Mouse (Mus musculus) intestine, postnatal 0 days (tissue): ENCODE data around the gene Esr2. TPM values are rescaled to one million over a fixed set of nuclear protein-coding genes. Genes with fewer than 3 reads are reported as not detected.

Experiments used
- ATAC-seq: fragments of 200-750 bp; cut with Nextera tagmentation; 2 replicates; pipeline ENCODE4 v1.8.0; 2017; ENCODE audit warnings: mild to moderate bottlenecking, moderate TSS enrichment, moderate library complexity
- H3K27ac ChIP-seq: fragments of 300-500 bp; sonication (generic); 2 replicates; pipeline ENCODE4 v1.5.1; 2014; ENCODE audit warnings: mild to moderate bottlenecking, low read depth, low read length, moderate library complexity
- H3K27me3 ChIP-seq: fragments of 300-500 bp; sonication (generic); replicated peaks from 2 replicates; pipeline ENCODE4 v1.6.1; 2014; ENCODE audit warnings: low read length, mixed read lengths; ENCODE audit not compliant: control insufficient read depth, insufficient read depth
- H3K36me3 ChIP-seq: fragments of 300-500 bp; sonication (generic); 2 replicates; pipeline ENCODE4 v1.6.1; 2014; ENCODE audit warnings: mild to moderate bottlenecking, moderate library complexity; ENCODE audit not compliant: control insufficient read depth, insufficient read depth
- H3K4me1 ChIP-seq: fragments of 300-500 bp; sonication (generic); replicated peaks from 2 replicates; pipeline ENCODE4 v1.6.1; 2014; ENCODE audit warnings: antibody characterized with exemption, low read length, mixed read lengths; ENCODE audit not compliant: control insufficient read depth, insufficient read depth
- H3K4me2 ChIP-seq: fragments of 300-500 bp; sonication (generic); replicated peaks from 2 replicates; pipeline ENCODE4 v1.6.1; 2014; ENCODE audit warnings: low read depth, mild to moderate bottlenecking, moderate library complexity
- H3K4me3 ChIP-seq: fragments of 300-500 bp; sonication (generic); 2 replicates; pipeline ENCODE4 v1.5.1; 2014; ENCODE audit warnings: low read depth, low read length
- H3K9ac ChIP-seq: fragments of 300-500 bp; sonication (generic); 2 replicates; pipeline ENCODE4 v1.6.1; 2014; ENCODE audit warnings: mild to moderate bottlenecking, low read depth, low read length
- H3K9me3 ChIP-seq: fragments of 300-500 bp; sonication (generic); 2 replicates; pipeline ENCODE4 v1.6.1; 2016; ENCODE audit warnings: mixed run types; ENCODE audit not compliant: control insufficient read depth
- CTCF ChIP-seq: sonication (generic); IDR thresholded peaks from 2 replicates; pipeline ENCODE4 v1.5.1; 2016; ENCODE audit warnings: low read depth, mild to moderate bottlenecking, control low read depth, antibody characterized with exemption, moderate library complexity
- WGBS: fragments of 180-500 bp; shearing (Covaris S2); extraction: QIAGEN DNeasy Blood & Tissue Kit; methylation state at CpG from one replicate; pipeline ENCODE4 v1.1.7; 2014; 5-methylcytosine and 5-hydroxymethylcytosine counted together
- polyA plus RNA-seq: library from polyadenylated mRNA; unstranded; fragments of >200 nt; fragmentation: Nextera tagmentation; extraction: Ambion mirVana; gene quantifications from 2 replicates; pipeline ENCODE4 v1.2.1, GENCODE M21; 2015

Gene Esr2
- polyA plus RNA-seq, 1 experiment from 2014 or later = not detected

DNA sequence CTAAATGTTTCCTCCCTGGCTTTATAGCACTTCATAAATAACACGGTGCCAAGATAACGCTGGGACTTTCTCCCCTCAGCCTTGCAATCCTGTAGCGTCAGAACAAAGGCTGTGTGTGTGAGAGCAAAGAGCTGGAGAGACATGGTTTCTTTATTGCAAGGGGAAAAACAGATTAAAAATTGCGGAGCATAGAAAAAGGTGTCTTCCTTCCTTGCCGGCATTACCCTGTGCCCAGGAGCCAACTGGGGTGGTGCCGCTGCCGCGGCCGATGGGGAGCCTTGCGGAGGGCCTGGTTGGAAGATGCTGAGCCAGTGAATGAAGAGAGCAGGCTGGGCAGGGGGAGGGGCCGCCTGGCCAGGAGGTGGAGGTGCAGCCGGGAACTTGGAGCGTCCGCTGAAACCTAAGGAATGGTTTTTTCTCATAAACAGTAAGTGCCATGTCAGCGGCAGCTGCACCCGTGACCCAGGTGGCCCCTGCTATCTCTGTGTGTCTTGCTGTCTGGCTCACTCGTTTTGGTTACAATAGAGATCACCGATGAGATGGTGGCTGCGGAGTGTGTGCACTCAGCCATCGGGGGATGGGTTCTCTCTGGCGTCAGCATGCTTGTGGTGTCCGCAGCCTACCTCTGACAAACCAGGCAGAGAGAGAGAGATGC is 95.4 kb downstream of the Esr2 start:
- 12% methylated on average over 22 of the region's 22 CpGs for WGBS
- Histone ChIP-seq H3K27ac (peak overlapping the region; percentile 94), H3K4me3 (peak overlapping the region; percentile 38), H3K27me3 (no peaks in the 10 kb centered on the region), H3K36me3 (no peaks in the 10 kb centered on the region), H3K4me1 (0 out of 2 replicates have a peak, but pooled peaks cover 11% of the 10 kb centered on the region), H3K4me2 (peak overlapping the region; percentile 65), H3K9ac (peak overlapping the region; percentile 43; the same call in 1 of the 2 replicates), H3K9me3 (no peaks in the 10 kb centered on the region)
- TF ChIP-seq CTCF = no peak
- ATAC-seq = peak; percentile 92

DNA sequence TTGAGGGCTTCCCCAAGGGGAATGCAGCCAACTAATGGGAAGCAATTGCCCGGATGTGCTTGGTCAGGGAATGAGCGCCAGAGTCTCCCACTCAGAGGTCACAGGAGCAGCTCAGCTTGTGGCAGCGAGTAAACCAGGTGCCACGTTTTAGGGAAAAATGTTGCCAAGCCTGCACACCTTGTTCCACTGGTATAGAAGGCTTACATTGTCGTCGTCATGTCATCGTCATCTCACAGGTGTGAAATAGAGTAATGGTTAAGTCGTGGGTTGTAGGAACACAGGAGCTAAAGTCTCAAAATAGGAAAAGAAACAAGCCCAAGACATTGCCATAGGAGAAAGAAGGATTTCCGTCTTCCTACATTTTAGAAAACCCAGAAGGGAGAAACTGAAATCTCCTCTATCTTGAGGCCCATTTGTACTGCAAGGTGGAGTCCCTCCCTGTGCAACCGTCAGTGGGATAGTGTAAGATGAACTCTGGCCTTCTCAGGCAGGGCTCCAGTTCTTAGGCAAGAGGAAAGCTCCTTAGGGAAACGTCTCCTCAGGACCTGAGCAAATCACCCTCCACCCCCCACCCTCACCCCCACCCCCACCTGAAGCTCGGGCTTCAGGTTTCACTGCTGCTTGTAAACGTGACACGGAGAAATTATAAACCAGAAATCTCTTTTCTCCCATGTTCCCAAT is 96.0 kb downstream of the Esr2 start:
- TF ChIP-seq CTCF = no peak
- 0 out of 2 replicates have a peak, but pooled peaks cover 9% of the 10 kb centered on the region for H3K4me1 ChIP-seq
- no peak overlapping the region for H3K9ac ChIP-seq
- peak; percentile 69 for ATAC-seq
- H3K36me3 ChIP-seq = peaks cover 1% of the 10 kb centered on the region; the same call in 1 of the 2 replicates
- H3K4me2 ChIP-seq = peak overlapping the region; percentile 65
- 0 out of 2 replicates have a peak overlapping the region, but pooled peaks have one; percentile 38 for H3K4me3 ChIP-seq
- peak overlapping the region; percentile 94 for H3K27ac ChIP-seq
- H3K27me3 ChIP-seq = no peaks in the 10 kb centered on the region
- WGBS = 24% methylated on average over 14 of the region's 14 CpGs
- no peaks in the 10 kb centered on the region for H3K9me3 ChIP-seq

DNA sequence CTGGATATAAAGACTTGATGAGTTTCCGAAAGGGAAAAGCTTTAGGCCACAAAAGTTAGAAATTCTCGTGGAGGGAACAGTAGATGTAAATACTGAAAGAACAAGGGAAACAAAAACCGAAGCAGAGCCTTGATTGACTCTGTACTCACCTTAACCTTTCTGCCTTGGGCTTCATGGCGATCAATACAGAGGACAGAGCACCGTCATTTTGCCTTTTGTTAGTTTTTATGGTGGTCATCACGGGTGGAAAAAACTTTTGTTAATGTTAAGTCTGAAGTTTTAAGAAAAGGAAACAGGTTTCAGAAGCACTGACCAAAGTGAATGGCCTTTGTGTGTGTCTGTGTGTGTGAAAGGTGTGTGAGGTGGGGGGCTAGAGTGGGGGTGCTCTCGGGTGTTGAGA is 103.1 kb downstream of the Esr2 start:
- WGBS = 82% methylated on average over 7 of the region's 7 CpGs
- H3K27ac ChIP-seq = no peak overlapping the region

DNA sequence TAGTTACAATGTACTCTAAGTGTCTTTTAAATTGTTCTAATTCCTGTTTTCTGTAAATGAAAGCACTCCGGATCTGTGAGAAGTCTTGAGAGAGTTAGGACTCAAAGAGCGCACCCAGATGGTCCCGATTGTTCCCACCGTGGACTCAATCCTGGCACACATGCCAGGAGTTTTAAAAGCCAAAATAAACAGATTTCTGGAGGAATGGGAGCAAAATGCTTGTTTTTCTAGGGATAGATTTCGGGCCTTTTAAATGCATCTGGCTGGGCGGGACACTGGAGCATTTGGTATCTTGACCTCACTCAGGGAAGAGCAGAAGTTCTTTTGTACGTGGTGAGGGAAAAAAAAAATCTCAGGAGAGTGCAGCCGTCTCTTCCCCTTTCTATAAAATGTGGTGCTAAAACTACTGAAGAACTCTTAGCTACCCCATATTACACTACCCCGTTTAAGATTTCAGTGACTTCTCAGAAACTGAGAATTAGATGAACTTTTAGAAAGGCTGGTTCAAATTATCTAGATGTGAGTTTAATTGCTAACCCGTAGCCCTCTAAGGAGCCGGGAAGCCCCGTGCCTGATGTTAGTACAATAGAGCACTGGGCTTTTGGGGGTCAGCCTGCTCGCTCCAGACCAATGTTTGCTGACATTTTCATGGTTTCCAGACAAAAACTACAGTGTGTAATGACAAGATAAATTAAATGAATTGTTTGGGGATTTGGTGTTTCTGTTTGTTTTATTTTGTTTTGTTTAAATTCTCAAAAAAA is 103.8 kb downstream of the Esr2 start:
- Histone ChIP-seq H3K4me1 (no peaks in the 10 kb centered on the region), H3K9me3 (no peaks in the 10 kb centered on the region), H3K4me3 (no peak overlapping the region), H3K4me2 (no peak overlapping the region), H3K36me3 (peaks cover 23% of the 10 kb centered on the region), H3K9ac (no peak overlapping the region), H3K27ac (no peak overlapping the region), H3K27me3 (no peaks in the 10 kb centered on the region)
- TF ChIP-seq CTCF = no peak
- 69% methylated on average over 13 of the region's 13 CpGs for WGBS
- no peak for ATAC-seq

More for the DNA sequence above, 103.1 kb downstream of the Esr2 start:
- H3K36me3 ChIP-seq = peaks cover 23% of the 10 kb centered on the region
- no peak overlapping the region for H3K4me2 ChIP-seq
- no peak for TF ChIP-seq CTCF
- no peak for ATAC-seq
- H3K4me3 ChIP-seq = no peak overlapping the region
- no peak overlapping the region for H3K9ac ChIP-seq
- H3K9me3 ChIP-seq = no peaks in the 10 kb centered on the region
- H3K4me1 ChIP-seq = no peaks in the 10 kb centered on the region
- H3K27me3 ChIP-seq = no peaks in the 10 kb centered on the region

DNA sequence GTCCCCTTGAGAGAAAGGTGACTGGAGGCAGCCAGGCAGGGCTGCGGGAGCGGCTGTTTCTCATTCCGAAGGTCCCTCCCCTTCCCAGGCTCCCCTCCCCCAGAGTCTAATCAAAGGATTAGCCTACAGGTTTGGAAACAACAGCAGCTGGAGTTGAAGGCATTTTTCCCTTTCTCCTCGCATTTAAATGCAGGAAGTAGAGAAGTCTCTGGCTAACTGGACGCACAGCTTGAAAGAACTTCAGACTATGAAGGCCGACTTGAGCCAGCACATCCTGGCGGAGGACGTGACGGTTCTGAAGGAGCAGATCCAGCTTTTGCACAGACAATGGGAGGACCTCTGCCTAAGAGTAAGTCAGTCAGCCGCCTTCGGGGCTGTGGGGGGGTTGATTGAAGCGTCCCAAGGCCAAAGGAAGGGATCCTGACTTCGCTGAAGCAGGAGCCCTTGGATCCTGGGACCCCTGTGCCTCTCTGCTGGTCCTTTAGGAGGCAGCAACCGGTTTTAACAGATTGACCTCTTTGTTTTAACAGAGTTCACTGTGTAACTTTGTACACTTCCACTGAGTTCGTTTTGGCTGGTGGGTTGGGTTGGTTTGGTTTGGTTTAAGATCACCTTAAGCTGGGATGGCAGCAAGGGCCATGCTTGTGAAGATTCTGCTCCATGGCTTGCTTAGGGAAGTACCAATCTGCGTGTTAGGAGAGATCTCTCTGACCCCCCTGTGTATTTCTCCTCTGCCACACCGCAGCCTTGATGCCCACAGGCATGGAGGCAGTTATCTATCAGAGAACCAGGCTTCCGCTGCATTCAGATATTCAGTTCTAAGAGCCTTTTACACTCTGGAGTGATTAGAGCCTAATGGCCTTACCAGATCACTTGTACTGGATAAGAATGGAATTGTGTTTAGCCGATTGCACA is 104.9 kb downstream of the Esr2 start:
- no peak overlapping the region for H3K9ac ChIP-seq

More for the DNA sequence above, 104.9 kb downstream of the Esr2 start:
- Histone ChIP-seq H3K4me1 (no peaks in the 10 kb centered on the region), H3K9me3 (no peaks in the 10 kb centered on the region), H3K27ac (no peak overlapping the region), H3K36me3 (peaks cover 23% of the 10 kb centered on the region), H3K4me3 (no peak overlapping the region), H3K4me2 (no peak overlapping the region), H3K27me3 (no peaks in the 10 kb centered on the region)
- WGBS = 56% methylated on average over 19 of the region's 19 CpGs
- TF ChIP-seq CTCF = no peak
- no peak for ATAC-seq

Other genes with a start within 250 kb of the Esr2 start
- not detected in 2 replicates for gene Tex21, start 69.5 kb upstream of the Esr2 start, polyA plus RNA-seq
- gene Mthfd1, start 78.0 kb upstream of the Esr2 start, polyA plus RNA-seq = 18.4 and 18.5 TPM in 2 replicates
- gene Akap5, start 147.6 kb upstream of the Esr2 start, polyA plus RNA-seq = 0.85 and 1.1 TPM in 2 replicates
- gene Zbtb25, start 192.3 kb upstream of the Esr2 start, polyA plus RNA-seq = 4.3 and 5.2 TPM in 2 replicates
- 3.3 and 3.4 TPM in 2 replicates for gene Zbtb1, start 193.0 kb upstream of the Esr2 start, polyA plus RNA-seq
- 16.9 and 23.5 TPM in 2 replicates for gene Hspa2, start 226.9 kb upstream of the Esr2 start, polyA plus RNA-seq
- gene Ppp1r36, start 240.3 kb upstream of the Esr2 start, polyA plus RNA-seq = 0.90 and 1.1 TPM in 2 replicates